Mouse (Mus musculus): ENCODE measurements around the gene Zfyve19. TPM values are rescaled to one million over a fixed set of nuclear protein-coding genes. Genes with fewer than 3 reads are reported as not detected.

Zfyve19 gene
- polyA plus RNA-seq, 1 experiment from 2014 or later: 42.9 TPM

- no peak for ATAC-seq (ENCODE audit: low FRiP score)
- 79% methylated on average over 5 of the region's 5 CpGs for WGBS
- Histone ChIP-seq H3K9me3 (ENCODE audit: control insufficient read depth, low read length) (no peaks in the 10 kb centered on the region), H3K36me3 (ENCODE audit: control insufficient read depth, insufficient read depth, low read length) (no peaks in the 10 kb centered on the region), H3K4me3 (ENCODE audit: low read depth, low read length) (no peak overlapping the region), H3K4me2 (replicated peaks; ENCODE audit: low read depth, low read length) (no peak overlapping the region), H3K27ac (ENCODE audit: low read depth, low read length) (no peak overlapping the region), H3K27me3 (ENCODE audit: control insufficient read depth, insufficient read depth, low read length) (no peaks in the 10 kb centered on the region), H3K4me1 (replicated peaks; ENCODE audit: control insufficient read depth, insufficient read depth, low read length) (peaks cover 2% of the 10 kb centered on the region; the same call in 1 of the 2 replicates), H3K9ac (ENCODE audit: low read depth, low read length) (no peak overlapping the region)
- DNase-seq (ENCODE audit: low spot score): peak; percentile 33
Measured at GRCm38 (mm10) chr2:119202914-119203453, 5.4 kb upstream of the Zfyve19 start.

GRCm38 (mm10) chr2:119203871-119204460, 4.5 kb upstream of the Zfyve19 start:
- Histone ChIP-seq H3K9me3 (ENCODE audit: control insufficient read depth, low read length) (no peaks in the 10 kb centered on the region), H3K27ac (ENCODE audit: low read depth, low read length) (no peak overlapping the region), H3K36me3 (ENCODE audit: control insufficient read depth, insufficient read depth, low read length) (no peaks in the 10 kb centered on the region), H3K4me3 (ENCODE audit: low read depth, low read length) (no peak overlapping the region), H3K4me1 (replicated peaks; ENCODE audit: control insufficient read depth, insufficient read depth, low read length) (peaks cover 2% of the 10 kb centered on the region; the same call in 1 of the 2 replicates), H3K4me2 (replicated peaks; ENCODE audit: low read depth, low read length) (no peak overlapping the region), H3K27me3 (ENCODE audit: control insufficient read depth, insufficient read depth, low read length) (no peaks in the 10 kb centered on the region), H3K9ac (ENCODE audit: low read depth, low read length) (no peak overlapping the region)
- no peak for DNase-seq (ENCODE audit: low spot score)
- WGBS: 85% methylated on average over 4 of the region's 4 CpGs
- ATAC-seq (ENCODE audit: low FRiP score): no peak

GRCm38 (mm10) chr2:119207961-119208343, 465 bp upstream of the Zfyve19 start:
- no peaks in the 10 kb centered on the region for H3K36me3 ChIP-seq (ENCODE audit: control insufficient read depth, insufficient read depth, low read length)
- WGBS: 29% methylated on average over 6 of the region's 6 CpGs
- H3K27ac ChIP-seq (ENCODE audit: low read depth, low read length): peak overlapping the region; percentile 71
- H3K9ac ChIP-seq (ENCODE audit: low read depth, low read length): peak overlapping the region; percentile 61
- H3K9me3 ChIP-seq (ENCODE audit: control insufficient read depth, low read length): no peaks in the 10 kb centered on the region
- 0 out of 2 replicates have a peak, but pooled peaks have one; percentile 1 for ATAC-seq (ENCODE audit: low FRiP score)
- no peaks in the 10 kb centered on the region for H3K27me3 ChIP-seq (ENCODE audit: control insufficient read depth, insufficient read depth, low read length)
- H3K4me1 ChIP-seq (replicated peaks; ENCODE audit: control insufficient read depth, insufficient read depth, low read length): peaks cover 2% of the 10 kb centered on the region; the same call in 1 of the 2 replicates
- DNase-seq (ENCODE audit: low spot score): no peak
- H3K4me3 ChIP-seq (ENCODE audit: low read depth, low read length): peak overlapping the region; percentile 49
- H3K4me2 ChIP-seq (replicated peaks; ENCODE audit: low read depth, low read length): peak overlapping the region; percentile 47

- Histone ChIP-seq H3K36me3 (ENCODE audit: control insufficient read depth, insufficient read depth, low read length) (no peaks in the 10 kb centered on the region), H3K4me1 (replicated peaks; ENCODE audit: control insufficient read depth, insufficient read depth, low read length) (peaks cover 2% of the 10 kb centered on the region; the same call in 1 of the 2 replicates), H3K4me2 (replicated peaks; ENCODE audit: low read depth, low read length) (peak overlapping the region; percentile 45), H3K4me3 (ENCODE audit: low read depth, low read length) (peak overlapping the region; percentile 49), H3K27ac (ENCODE audit: low read depth, low read length) (no peak overlapping the region), H3K9ac (ENCODE audit: low read depth, low read length) (peak overlapping the region; percentile 74), H3K9me3 (ENCODE audit: control insufficient read depth, low read length) (no peaks in the 10 kb centered on the region), H3K27me3 (ENCODE audit: control insufficient read depth, insufficient read depth, low read length) (no peaks in the 10 kb centered on the region)
- DNase-seq (ENCODE audit: low spot score): no peak
- under 1% methylated on average over 13 of the region's 13 CpGs for WGBS
- ATAC-seq (ENCODE audit: low FRiP score): no peak; the same call in 1 of the 2 replicates
Measured at GRCm38 (mm10) chr2:119209176-119209507, 725 bp downstream of the Zfyve19 start.

GRCm38 (mm10) chr2:119229775-119230704, 21.6 kb downstream of the Zfyve19 start, which contains the start of gene Ppp1r14d:
TSS of gene Ppp1r14d (minus strand) at chr2:119229906.
- no peak within 1 kb of the TSS for H3K4me3 ChIP-seq (ENCODE audit: low read depth, low read length)
- no peak for ATAC-seq (ENCODE audit: low FRiP score)
- no peak within 1 kb of the TSS for H3K4me2 ChIP-seq (replicated peaks; ENCODE audit: low read depth, low read length)
- H3K36me3 ChIP-seq (ENCODE audit: control insufficient read depth, insufficient read depth, low read length): no peaks in the 10 kb centered on the region
- H3K9ac ChIP-seq (ENCODE audit: low read depth, low read length): no peak within 1 kb of the TSS
- DNase-seq (ENCODE audit: low spot score): no peak
- no peak within 1 kb of the TSS for H3K27ac ChIP-seq (ENCODE audit: low read depth, low read length)
- WGBS: 74% methylated on average over 6 of the region's 6 CpGs
- no peaks in the 10 kb centered on the region for H3K9me3 ChIP-seq (ENCODE audit: control insufficient read depth, low read length)
- H3K27me3 ChIP-seq (ENCODE audit: control insufficient read depth, insufficient read depth, low read length): no peaks in the 10 kb centered on the region
- H3K4me1 ChIP-seq (replicated peaks; ENCODE audit: control insufficient read depth, insufficient read depth, low read length): no peaks in the 10 kb centered on the region

GRCm38 (mm10) chr2:119236682-119237209, 28.3 kb downstream of the Zfyve19 start:
- no peak overlapping the region for H3K27ac ChIP-seq (ENCODE audit: low read depth, low read length)
- peak; percentile 39 for DNase-seq (ENCODE audit: low spot score)
- no peaks in the 10 kb centered on the region for H3K9me3 ChIP-seq (ENCODE audit: control insufficient read depth, low read length)
- H3K4me1 ChIP-seq (replicated peaks; ENCODE audit: control insufficient read depth, insufficient read depth, low read length): peaks cover 4% of the 10 kb centered on the region; the same call in 1 of the 2 replicates
- H3K36me3 ChIP-seq (ENCODE audit: control insufficient read depth, insufficient read depth, low read length): no peaks in the 10 kb centered on the region
- peaks cover 43% of the 10 kb centered on the region for H3K27me3 ChIP-seq (ENCODE audit: control insufficient read depth, insufficient read depth, low read length)
- ATAC-seq (ENCODE audit: low FRiP score): no peak
- H3K9ac ChIP-seq (ENCODE audit: low read depth, low read length): peak overlapping the region; percentile 20; the same call in 1 of the 2 replicates
- H3K4me2 ChIP-seq (replicated peaks; ENCODE audit: low read depth, low read length): peak overlapping the region; percentile 59
- WGBS: 6% methylated on average over 25 of the region's 25 CpGs
- H3K4me3 ChIP-seq (ENCODE audit: low read depth, low read length): peak overlapping the region; percentile 38

- Histone ChIP-seq H3K4me2 (replicated peaks; ENCODE audit: low read depth, low read length) (peak within 1 kb of the TSS; percentile 59), H3K9ac (ENCODE audit: low read depth, low read length) (peak within 1 kb of the TSS; percentile 20), H3K27ac (ENCODE audit: low read depth, low read length) (no peak within 1 kb of the TSS), H3K9me3 (ENCODE audit: control insufficient read depth, low read length) (no peaks in the 10 kb centered on the region), H3K27me3 (ENCODE audit: control insufficient read depth, insufficient read depth, low read length) (peaks cover 43% of the 10 kb centered on the region), H3K36me3 (ENCODE audit: control insufficient read depth, insufficient read depth, low read length) (no peaks in the 10 kb centered on the region), H3K4me1 (replicated peaks; ENCODE audit: control insufficient read depth, insufficient read depth, low read length) (peaks cover 4% of the 10 kb centered on the region; the same call in 1 of the 2 replicates), H3K4me3 (ENCODE audit: low read depth, low read length) (peak within 1 kb of the TSS; percentile 38)
- ATAC-seq (ENCODE audit: low FRiP score) (no peak), DNase-seq (ENCODE audit: low spot score) (peak; percentile 47)
- WGBS: under 1% methylated on average over 65 of the region's 73 CpGs
Measured at GRCm38 (mm10) chr2:119237210-119237870, 28.9 kb downstream of the Zfyve19 start, which contains the start of gene Spint1. TSS of gene Spint1 (plus strand) at chr2:119237362.

GRCm38 (mm10) chr2:119237871-119238220, 29.4 kb downstream of the Zfyve19 start:
- Histone ChIP-seq H3K9me3 (ENCODE audit: control insufficient read depth, low read length) (no peaks in the 10 kb centered on the region), H3K4me3 (ENCODE audit: low read depth, low read length) (peak overlapping the region; percentile 38), H3K9ac (ENCODE audit: low read depth, low read length) (0 out of 2 replicates have a peak overlapping the region, but pooled peaks have one; percentile 19), H3K27me3 (ENCODE audit: control insufficient read depth, insufficient read depth, low read length) (peaks cover 43% of the 10 kb centered on the region), H3K27ac (ENCODE audit: low read depth, low read length) (no peak overlapping the region), H3K36me3 (ENCODE audit: control insufficient read depth, insufficient read depth, low read length) (no peaks in the 10 kb centered on the region), H3K4me2 (replicated peaks; ENCODE audit: low read depth, low read length) (peak overlapping the region; percentile 59), H3K4me1 (replicated peaks; ENCODE audit: control insufficient read depth, insufficient read depth, low read length) (peaks cover 4% of the 10 kb centered on the region; the same call in 1 of the 2 replicates)
- ATAC-seq (ENCODE audit: low FRiP score): no peak
- DNase-seq (ENCODE audit: low spot score): no peak
- WGBS: 2% methylated on average over 27 of the region's 31 CpGs

Measured in hindbrain, embryonic 11.5 days (tissue).